Mouse (Mus musculus): ENCODE data around the gene Fam71e1. TPM values are rescaled to one million over a fixed set of nuclear protein-coding genes. Genes with fewer than 3 reads are reported as not detected.
A peak's percentile ranks its signal among the peaks of the same experiment; 100 is the strongest.

Gene Fam71e1
- polyA plus RNA-seq, 1 experiment = 2.7 TPM

DNA sequence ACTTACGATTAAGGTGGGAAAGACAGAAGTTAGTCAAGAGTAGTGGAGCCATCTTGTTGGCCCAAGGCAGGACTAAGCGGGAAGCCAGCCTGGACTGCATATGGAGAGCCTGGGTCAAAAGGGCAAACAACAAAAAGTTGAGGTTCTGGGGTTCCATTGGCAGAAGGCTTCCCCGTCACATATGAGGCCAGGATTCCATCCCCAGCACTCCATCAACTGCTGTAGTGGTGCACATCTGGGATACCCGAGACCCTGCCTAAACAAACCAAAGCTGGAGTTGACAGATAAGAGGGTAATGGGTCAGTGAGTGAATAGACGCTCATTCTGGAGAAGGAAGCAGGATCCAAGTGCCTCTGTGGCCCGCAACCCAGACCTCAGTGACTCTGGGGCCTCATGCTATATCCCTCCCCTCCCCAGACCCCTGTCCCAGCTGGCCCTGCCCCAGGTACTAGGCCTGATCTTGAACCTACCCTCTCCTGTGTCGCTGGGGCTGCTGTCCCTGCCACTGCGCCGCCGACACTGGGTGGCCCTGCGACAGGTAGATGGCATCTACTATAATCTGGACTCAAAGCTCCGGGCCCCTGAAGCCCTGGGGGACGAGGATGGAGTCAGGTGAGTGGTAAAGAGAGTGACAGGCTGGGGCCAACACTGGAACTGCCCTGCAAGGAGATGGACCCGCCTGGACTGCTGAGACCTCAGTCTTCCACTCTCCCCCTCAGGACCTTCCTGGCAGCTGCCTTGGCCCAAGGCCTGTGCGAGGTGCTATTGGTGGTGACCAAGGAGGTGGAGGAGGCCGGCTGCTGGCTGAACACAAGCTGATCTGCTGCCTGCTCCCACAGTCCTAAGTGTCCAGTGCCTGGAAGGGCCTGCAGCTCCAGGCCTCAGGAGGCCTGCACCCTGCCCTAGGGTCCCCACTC is 25.4 kb upstream of the Fam71e1 start:
- TF ChIP-seq POLR2A (IDR thresholded peaks at IDR 0.05; ENCODE audit: low read depth, low read length) (no peak; the same call in 1 of the 2 replicates), CTCF (IDR thresholded peaks at IDR 0.05; ENCODE audit: borderline replicate concordance, insufficient read depth, low read length) (no peak)
- no peak overlapping the region for H3K27ac ChIP-seq (ENCODE audit: insufficient read depth, low read length)
- H3K4me1 ChIP-seq (ENCODE audit: control insufficient read depth, insufficient read depth, low read length) = no peaks in the 10 kb centered on the region
- H3K4me3 ChIP-seq (ENCODE audit: insufficient read depth, low read length) = no peak overlapping the region

DNA sequence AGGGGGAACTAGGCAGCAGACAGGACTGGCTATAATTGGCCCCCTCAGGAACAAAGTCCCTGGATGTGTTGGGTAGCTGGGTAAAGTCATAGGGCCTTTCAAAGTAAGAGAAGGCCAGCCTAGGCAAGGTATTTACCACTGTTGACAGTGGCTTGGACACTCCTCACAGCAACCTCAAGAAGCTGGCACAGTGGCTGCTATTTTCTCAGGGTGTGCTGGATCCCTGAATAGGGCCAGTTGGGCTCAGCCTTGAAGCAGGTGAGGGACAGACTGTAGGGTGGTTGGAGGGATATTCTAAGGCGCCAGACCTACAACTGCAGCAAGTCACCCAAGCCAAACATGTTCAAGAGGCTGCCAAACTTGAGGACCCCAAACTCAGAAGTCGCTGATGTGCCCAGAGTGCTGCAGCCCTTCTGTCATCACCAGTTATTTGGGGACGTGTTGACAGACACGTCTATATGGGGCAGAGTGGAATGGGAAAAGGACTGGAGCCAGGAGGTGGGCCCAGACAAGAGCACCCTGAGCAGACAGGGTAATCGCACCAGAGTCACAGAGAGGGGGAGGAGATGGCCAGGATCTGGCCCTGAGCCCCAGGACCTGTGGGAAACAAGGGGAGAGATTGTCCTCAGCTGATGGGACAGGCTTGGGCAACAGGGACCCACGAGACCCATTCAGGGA is 24.4 kb upstream of the Fam71e1 start:
- TF ChIP-seq CTCF (IDR thresholded peaks at IDR 0.05; ENCODE audit: borderline replicate concordance, insufficient read depth, low read length) (no peak), POLR2A (IDR thresholded peaks at IDR 0.05; ENCODE audit: low read depth, low read length) (peak; percentile 38; the same call in 1 of the 2 replicates)
- Histone ChIP-seq H3K4me3 (ENCODE audit: insufficient read depth, low read length) (no peak overlapping the region), H3K4me1 (ENCODE audit: control insufficient read depth, insufficient read depth, low read length) (no peaks in the 10 kb centered on the region), H3K27ac (ENCODE audit: insufficient read depth, low read length) (no peak overlapping the region)

DNA sequence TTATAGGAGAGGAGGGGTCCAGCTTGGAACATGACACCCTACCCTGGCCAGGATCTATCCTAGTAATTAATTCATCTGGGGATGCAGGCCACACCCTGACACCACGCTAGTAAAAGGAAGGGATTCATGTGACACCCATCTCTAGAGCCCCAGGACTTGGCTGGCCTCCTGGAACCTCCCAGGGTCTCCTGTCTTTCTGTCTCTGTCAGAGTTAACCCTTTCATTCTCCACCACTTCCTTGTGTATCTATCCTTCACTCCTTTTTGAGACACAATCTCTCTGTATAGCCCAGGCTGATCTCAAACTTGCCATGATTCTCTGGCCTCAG is 23.9 kb upstream of the Fam71e1 start:
- Histone ChIP-seq H3K27ac (ENCODE audit: insufficient read depth, low read length) (no peak overlapping the region), H3K4me3 (ENCODE audit: insufficient read depth, low read length) (no peak overlapping the region), H3K4me1 (ENCODE audit: control insufficient read depth, insufficient read depth, low read length) (no peaks in the 10 kb centered on the region)
- TF ChIP-seq POLR2A (IDR thresholded peaks at IDR 0.05; ENCODE audit: low read depth, low read length) (no peak), CTCF (IDR thresholded peaks at IDR 0.05; ENCODE audit: borderline replicate concordance, insufficient read depth, low read length) (no peak)

DNA sequence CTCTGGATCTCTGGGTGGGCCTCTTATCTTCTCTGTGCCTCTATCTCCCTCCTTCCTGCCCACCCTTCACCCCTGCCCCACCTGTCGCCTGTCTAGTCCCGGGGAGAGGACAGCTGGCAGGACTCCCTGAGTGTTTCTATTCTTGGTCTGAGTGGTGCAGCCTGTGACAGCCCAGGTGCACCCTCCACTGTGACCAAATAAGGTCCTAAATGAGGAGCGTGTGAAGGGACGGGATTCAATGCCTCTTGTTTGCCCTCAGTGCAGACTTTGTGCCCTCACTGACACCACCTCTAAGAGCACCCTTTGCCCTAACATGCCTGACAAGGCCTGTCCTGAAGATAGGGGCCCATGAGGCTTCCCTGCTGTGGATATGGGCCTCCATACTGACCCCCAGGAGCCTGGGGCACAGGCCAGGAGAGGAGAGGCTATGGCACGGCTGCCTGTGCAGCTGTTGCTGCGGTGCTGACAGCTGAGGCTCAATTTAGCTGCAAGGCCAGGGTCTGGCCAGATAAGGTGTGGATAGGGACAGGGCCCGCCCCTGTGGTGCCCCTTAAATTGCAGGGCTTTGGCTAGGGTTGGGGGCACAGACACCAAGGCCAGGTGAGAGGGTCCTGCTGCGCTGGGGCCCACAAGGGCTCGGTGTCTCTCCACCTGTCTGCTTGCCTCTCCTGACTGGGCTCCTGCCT is 23.3 kb upstream of the Fam71e1 start:
- Histone ChIP-seq H3K4me3 (ENCODE audit: insufficient read depth, low read length) (no peak overlapping the region), H3K27ac (ENCODE audit: insufficient read depth, low read length) (no peak overlapping the region), H3K4me1 (ENCODE audit: control insufficient read depth, insufficient read depth, low read length) (no peaks in the 10 kb centered on the region)
- TF ChIP-seq CTCF (IDR thresholded peaks at IDR 0.05; ENCODE audit: borderline replicate concordance, insufficient read depth, low read length) (no peak), POLR2A (IDR thresholded peaks at IDR 0.05; ENCODE audit: low read depth, low read length) (no peak; the same call in none of the 2 replicates)

DNA sequence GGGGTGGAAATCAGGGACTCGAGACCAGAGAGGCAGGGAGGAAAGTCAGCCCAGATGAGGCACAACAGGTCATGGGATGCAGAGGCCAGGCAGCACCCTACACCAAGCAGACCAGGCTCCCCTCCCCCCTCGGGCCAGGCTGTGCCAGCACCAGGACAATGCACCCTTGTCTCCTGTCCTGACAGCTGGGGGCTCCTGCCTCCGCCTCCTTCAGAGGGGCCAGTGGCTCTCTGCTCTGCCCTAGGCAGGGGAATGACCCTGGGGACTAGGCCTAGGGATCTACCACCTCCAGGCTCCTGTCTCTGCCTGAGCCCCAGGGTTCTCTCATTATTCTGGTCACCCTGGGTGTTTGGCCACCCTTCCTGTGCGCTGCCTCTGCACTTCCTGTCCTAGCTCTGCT is 22.0 kb upstream of the Fam71e1 start:
- TF ChIP-seq CTCF (IDR thresholded peaks at IDR 0.05; ENCODE audit: borderline replicate concordance, insufficient read depth, low read length) = no peak
- TF ChIP-seq POLR2A (IDR thresholded peaks at IDR 0.05; ENCODE audit: low read depth, low read length) = no peak
- H3K27ac ChIP-seq (ENCODE audit: insufficient read depth, low read length) = no peak overlapping the region
- no peak overlapping the region for H3K4me3 ChIP-seq (ENCODE audit: insufficient read depth, low read length)

DNA sequence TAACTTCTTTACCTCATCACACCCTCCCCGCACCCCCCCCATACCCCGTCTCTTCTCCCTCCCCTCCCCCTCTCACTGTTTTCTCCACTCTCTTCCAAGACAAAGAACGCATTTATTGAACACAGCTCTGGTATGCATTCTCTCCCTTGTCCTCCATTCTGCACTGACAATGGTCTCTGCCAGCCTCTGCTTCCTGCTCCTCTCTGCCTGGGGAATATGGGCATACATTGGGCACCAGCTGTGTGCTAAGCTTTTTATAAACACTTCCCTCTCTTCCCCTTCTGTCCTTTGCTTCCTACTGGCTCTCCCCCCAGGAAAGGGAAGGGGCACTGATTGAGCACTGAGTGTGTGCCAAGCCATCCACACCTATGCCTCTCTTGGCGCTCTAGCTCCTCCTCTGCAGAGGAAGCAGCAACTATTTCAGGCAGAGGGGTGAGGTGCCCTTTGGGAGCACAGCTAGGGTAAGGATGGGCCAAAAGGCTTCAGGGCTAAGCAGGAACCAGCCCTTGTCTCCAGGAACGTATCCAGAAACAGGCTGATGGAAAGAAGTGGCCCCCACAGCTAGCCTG is 21.3 kb upstream of the Fam71e1 start:
- Histone ChIP-seq H3K4me1 (ENCODE audit: control insufficient read depth, insufficient read depth, low read length) (no peaks in the 10 kb centered on the region), H3K27ac (ENCODE audit: insufficient read depth, low read length) (no peak overlapping the region), H3K4me3 (ENCODE audit: insufficient read depth, low read length) (no peak overlapping the region)
- TF ChIP-seq CTCF (IDR thresholded peaks at IDR 0.05; ENCODE audit: borderline replicate concordance, insufficient read depth, low read length) = no peak
- TF ChIP-seq POLR2A (IDR thresholded peaks at IDR 0.05; ENCODE audit: low read depth, low read length) = no peak

More for the DNA sequence above, 22.0 kb upstream of the Fam71e1 start:
- no peaks in the 10 kb centered on the region for H3K4me1 ChIP-seq (ENCODE audit: control insufficient read depth, insufficient read depth, low read length)

DNA sequence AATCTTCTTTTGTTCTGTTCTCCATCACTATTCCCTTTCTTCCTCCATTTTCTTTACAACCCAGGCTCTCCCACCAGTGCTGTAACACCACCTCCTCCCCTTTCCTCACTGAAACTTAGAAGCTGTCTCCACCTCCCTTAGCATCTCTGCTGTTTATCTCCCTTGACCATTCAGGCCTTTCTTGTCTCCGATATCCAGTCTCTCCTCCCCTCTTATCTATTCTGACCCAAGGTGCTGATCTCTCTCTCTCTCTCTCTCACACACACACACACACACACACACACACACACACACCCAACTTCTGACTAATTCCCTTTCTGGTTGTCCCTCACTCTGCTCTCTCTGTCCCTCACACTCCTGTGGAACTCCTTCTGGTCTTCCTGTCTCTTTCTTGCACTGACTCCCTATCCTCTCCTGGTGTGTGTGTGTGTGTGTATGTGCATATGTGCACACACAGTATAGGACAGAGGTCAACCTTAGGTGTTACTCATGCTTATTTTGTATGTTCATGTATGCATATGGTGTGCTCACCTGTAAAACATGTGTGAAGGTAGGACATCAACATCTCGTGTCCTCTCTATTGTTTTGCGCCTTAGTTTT is 13.4 kb upstream of the Fam71e1 start:
- Histone ChIP-seq H3K4me1 (ENCODE audit: control insufficient read depth, insufficient read depth, low read length) (no peaks in the 10 kb centered on the region), H3K27ac (ENCODE audit: insufficient read depth, low read length) (no peak overlapping the region), H3K4me3 (ENCODE audit: insufficient read depth, low read length) (no peak overlapping the region)
- no peak for TF ChIP-seq CTCF (IDR thresholded peaks at IDR 0.05; ENCODE audit: borderline replicate concordance, insufficient read depth, low read length)

DNA sequence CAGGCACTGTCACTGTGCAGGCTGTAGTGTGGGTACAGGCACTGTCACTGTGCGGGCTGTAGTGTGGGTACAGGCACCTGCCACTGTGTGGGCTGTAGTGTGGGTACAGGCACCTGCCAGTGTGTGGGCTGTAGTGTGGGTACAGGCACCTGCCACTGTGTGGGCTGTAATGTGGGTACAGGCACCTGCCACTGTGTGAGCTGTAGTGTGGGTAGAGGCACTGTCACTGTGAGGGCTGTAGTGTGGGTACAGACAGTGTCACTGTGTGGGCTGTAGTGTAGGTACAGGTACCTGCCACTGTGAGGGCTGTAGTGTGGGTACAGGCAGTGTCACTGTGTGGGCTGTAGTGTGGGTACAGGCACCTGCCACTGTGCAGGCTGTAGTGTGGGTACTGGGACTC is 12.3 kb upstream of the Fam71e1 start:
- TF ChIP-seq POLR2A (IDR thresholded peaks at IDR 0.05; ENCODE audit: low read depth, low read length) = no peak
- TF ChIP-seq CTCF (IDR thresholded peaks at IDR 0.05; ENCODE audit: borderline replicate concordance, insufficient read depth, low read length) = no peak
- H3K27ac ChIP-seq (ENCODE audit: insufficient read depth, low read length) = no peak overlapping the region
- no peaks in the 10 kb centered on the region for H3K4me1 ChIP-seq (ENCODE audit: control insufficient read depth, insufficient read depth, low read length)
- no peak overlapping the region for H3K4me3 ChIP-seq (ENCODE audit: insufficient read depth, low read length)

DNA sequence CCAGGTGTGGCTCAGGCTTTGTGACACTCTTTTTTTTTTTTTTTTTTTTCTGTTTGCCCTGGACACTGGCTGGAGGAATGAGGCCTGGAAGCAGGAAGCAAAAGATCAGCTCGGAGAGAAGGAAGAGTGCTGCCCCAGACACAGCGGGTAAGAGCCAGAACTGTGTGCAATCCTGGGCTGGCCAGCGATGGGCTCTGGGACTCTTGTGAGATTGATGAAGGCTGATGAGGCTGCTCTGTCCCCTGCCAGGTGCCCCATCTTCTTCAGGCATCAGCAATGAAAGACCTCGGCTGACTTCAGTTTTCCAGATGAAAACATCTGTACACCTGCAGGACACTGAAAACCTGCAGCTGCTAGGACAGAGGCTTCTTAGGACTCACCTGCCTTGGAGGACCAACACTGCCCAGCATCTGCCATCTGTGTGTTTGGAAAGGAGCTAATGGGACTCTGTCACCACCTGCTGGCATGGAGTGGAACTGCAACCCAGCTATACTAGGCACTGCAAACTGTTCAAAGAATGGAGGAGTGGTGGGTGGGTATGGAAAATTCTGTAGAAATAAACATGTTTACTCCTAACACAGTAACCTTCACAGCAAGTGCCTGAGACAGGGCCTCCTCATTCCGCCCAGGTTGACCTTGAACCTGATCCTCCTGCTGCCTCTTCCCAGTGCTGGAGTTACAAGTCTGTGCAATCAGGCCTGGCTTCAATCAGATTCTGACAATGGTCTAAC is 11.4 kb upstream of the Fam71e1 start:
- H3K4me3 ChIP-seq (ENCODE audit: insufficient read depth, low read length) = no peak overlapping the region
- TF ChIP-seq CTCF (IDR thresholded peaks at IDR 0.05; ENCODE audit: borderline replicate concordance, insufficient read depth, low read length) = peak; percentile 95
- no peak for TF ChIP-seq POLR2A (IDR thresholded peaks at IDR 0.05; ENCODE audit: low read depth, low read length)
- no peak overlapping the region for H3K27ac ChIP-seq (ENCODE audit: insufficient read depth, low read length)
- no peaks in the 10 kb centered on the region for H3K4me1 ChIP-seq (ENCODE audit: control insufficient read depth, insufficient read depth, low read length)

Measured in embryonic fibroblast, embryonic 13.5 days (primary cell).